Mouse (Mus musculus): ENCODE measurements around the gene Gnas. TPM values are rescaled to one million over a fixed set of nuclear protein-coding genes. Genes with fewer than 3 reads are reported as not detected.

The Gnas gene
- polyA plus RNA-seq, 1 experiment from 2014 or later, result 1,086 TPM

- Histone ChIP-seq H3K27me3 (peaks cover 42% of the 10 kb centered on the region), H3K4me1 (peaks cover 57% of the 10 kb centered on the region), H3K4me3 (peak overlapping the region; percentile 58), H3K9ac (peak overlapping the region; percentile 41), H3K27ac (no peak overlapping the region), H3K36me3 (ENCODE audit: poor library complexity, severe bottlenecking) (0 out of 2 replicates have a peak, but pooled peaks cover 4% of the 10 kb centered on the region), H3K4me2 (peak overlapping the region; percentile 65), H3K9me3 (replicated peaks) (peaks cover 63% of the 10 kb centered on the region)
- WGBS, result 50% methylated on average over 29 of the region's 29 CpGs
- no peak for ATAC-seq
Observed at GRCm38 (mm10) chr2:174295900-174296465, 11.9 kb downstream of the Gnas start.

GRCm38 (mm10) chr2:174297086-174297571 lies 13.0 kb downstream of the Gnas start:
- H3K9ac ChIP-seq, result no peak overlapping the region
- peak overlapping the region; percentile 65 for H3K4me2 ChIP-seq
- 49% methylated on average over 29 of the region's 29 CpGs for WGBS
- H3K27ac ChIP-seq, result no peak overlapping the region
- peak overlapping the region; percentile 10; the same call in 1 of the 2 replicates for H3K4me3 ChIP-seq
- H3K36me3 ChIP-seq (ENCODE audit: poor library complexity, severe bottlenecking), result 0 out of 2 replicates have a peak, but pooled peaks cover 4% of the 10 kb centered on the region
- peaks cover 63% of the 10 kb centered on the region for H3K9me3 ChIP-seq (replicated peaks)
- peaks cover 45% of the 10 kb centered on the region for H3K4me1 ChIP-seq
- ATAC-seq, result no peak
- H3K27me3 ChIP-seq, result peaks cover 44% of the 10 kb centered on the region

GRCm38 (mm10) chr2:174297851-174298250 lies 13.7 kb downstream of the Gnas start:
- no peak overlapping the region for H3K4me2 ChIP-seq
- H3K27ac ChIP-seq, result no peak overlapping the region
- H3K36me3 ChIP-seq (ENCODE audit: poor library complexity, severe bottlenecking), result 0 out of 2 replicates have a peak, but pooled peaks cover 4% of the 10 kb centered on the region
- peaks cover 38% of the 10 kb centered on the region for H3K4me1 ChIP-seq
- peaks cover 63% of the 10 kb centered on the region for H3K9me3 ChIP-seq (replicated peaks)
- H3K4me3 ChIP-seq, result no peak overlapping the region
- peaks cover 44% of the 10 kb centered on the region for H3K27me3 ChIP-seq
- H3K9ac ChIP-seq, result no peak overlapping the region
- no peak for ATAC-seq
- WGBS, result 59% methylated on average over 19 of the region's 19 CpGs

- no peak overlapping the region for H3K27ac ChIP-seq
- ATAC-seq, result no peak
- H3K4me1 ChIP-seq, result peaks cover 32% of the 10 kb centered on the region
- WGBS, result 58% methylated on average over 33 of the region's 33 CpGs
- peaks cover 63% of the 10 kb centered on the region for H3K9me3 ChIP-seq (replicated peaks)
- H3K36me3 ChIP-seq (ENCODE audit: poor library complexity, severe bottlenecking), result 0 out of 2 replicates have a peak, but pooled peaks cover 4% of the 10 kb centered on the region
- H3K27me3 ChIP-seq, result peaks cover 44% of the 10 kb centered on the region
- peak overlapping the region; percentile 48 for H3K4me2 ChIP-seq
- H3K9ac ChIP-seq, result no peak overlapping the region
- H3K4me3 ChIP-seq, result peak overlapping the region; percentile 27; the same call in 1 of the 2 replicates
Observed at GRCm38 (mm10) chr2:174298471-174298870, 14.4 kb downstream of the Gnas start.

- Histone ChIP-seq H3K4me3 (peak overlapping the region; percentile 27), H3K27ac (no peak overlapping the region), H3K4me2 (peak overlapping the region; percentile 48), H3K4me1 (peaks cover 30% of the 10 kb centered on the region), H3K9ac (no peak overlapping the region), H3K27me3 (peaks cover 44% of the 10 kb centered on the region), H3K9me3 (replicated peaks) (peaks cover 63% of the 10 kb centered on the region), H3K36me3 (ENCODE audit: poor library complexity, severe bottlenecking) (0 out of 2 replicates have a peak, but pooled peaks cover 4% of the 10 kb centered on the region)
- 47% methylated on average over 47 of the region's 48 CpGs for WGBS
- ATAC-seq, result no peak
Observed at GRCm38 (mm10) chr2:174299091-174299770, 15.1 kb downstream of the Gnas start.

- ATAC-seq, result no peak
- Histone ChIP-seq H3K4me2 (peak overlapping the region; percentile 48), H3K4me3 (peak overlapping the region; percentile 27), H3K9ac (no peak overlapping the region), H3K36me3 (ENCODE audit: poor library complexity, severe bottlenecking) (0 out of 2 replicates have a peak, but pooled peaks cover 4% of the 10 kb centered on the region), H3K4me1 (peaks cover 30% of the 10 kb centered on the region), H3K27me3 (peaks cover 44% of the 10 kb centered on the region), H3K9me3 (replicated peaks) (peaks cover 59% of the 10 kb centered on the region), H3K27ac (no peak overlapping the region)
- WGBS, result 42% methylated on average over 34 of the region's 34 CpGs
Observed at GRCm38 (mm10) chr2:174299771-174300160, 15.6 kb downstream of the Gnas start.

- no peak for ATAC-seq
Observed at GRCm38 (mm10) chr2:174300186-174300585, 16.1 kb downstream of the Gnas start.

GRCm38 (mm10) chr2:174300666-174301065 lies 16.5 kb downstream of the Gnas start:
- WGBS, result 53% methylated on average over 22 of the region's 22 CpGs
- H3K27ac ChIP-seq, result no peak overlapping the region
- H3K27me3 ChIP-seq, result peaks cover 44% of the 10 kb centered on the region
- H3K36me3 ChIP-seq (ENCODE audit: poor library complexity, severe bottlenecking), result 0 out of 2 replicates have a peak, but pooled peaks cover 4% of the 10 kb centered on the region
- H3K9me3 ChIP-seq (replicated peaks), result peaks cover 50% of the 10 kb centered on the region
- ATAC-seq, result no peak
- no peak overlapping the region for H3K9ac ChIP-seq
- peak overlapping the region; percentile 48 for H3K4me2 ChIP-seq
- H3K4me3 ChIP-seq, result peak overlapping the region; percentile 27
- H3K4me1 ChIP-seq, result peaks cover 30% of the 10 kb centered on the region

More at GRCm38 (mm10) chr2:174300186-174300585, 16.1 kb downstream of the Gnas start:
- Histone ChIP-seq H3K4me1 (peaks cover 30% of the 10 kb centered on the region), H3K27me3 (peaks cover 44% of the 10 kb centered on the region), H3K4me3 (peak overlapping the region; percentile 27), H3K4me2 (peak overlapping the region; percentile 48), H3K36me3 (ENCODE audit: poor library complexity, severe bottlenecking) (0 out of 2 replicates have a peak, but pooled peaks cover 4% of the 10 kb centered on the region), H3K9ac (no peak overlapping the region), H3K9me3 (replicated peaks) (peaks cover 55% of the 10 kb centered on the region), H3K27ac (no peak overlapping the region)
- 60% methylated on average over 26 of the region's 27 CpGs for WGBS

GRCm38 (mm10) chr2:174302526-174302925 lies 18.4 kb downstream of the Gnas start:
- 0 out of 2 replicates have a peak, but pooled peaks cover 4% of the 10 kb centered on the region for H3K36me3 ChIP-seq (ENCODE audit: poor library complexity, severe bottlenecking)
- no peak overlapping the region for H3K4me3 ChIP-seq
- H3K9ac ChIP-seq, result no peak overlapping the region
- peaks cover 36% of the 10 kb centered on the region for H3K27me3 ChIP-seq
- H3K4me2 ChIP-seq, result no peak overlapping the region
- peaks cover 33% of the 10 kb centered on the region for H3K9me3 ChIP-seq (replicated peaks)
- H3K4me1 ChIP-seq, result peaks cover 18% of the 10 kb centered on the region
- no peak for ATAC-seq
- H3K27ac ChIP-seq, result no peak overlapping the region
- WGBS, result 24% methylated on average over 6 of the region's 6 CpGs

- H3K27ac ChIP-seq, result no peak overlapping the region
- peaks cover 5% of the 10 kb centered on the region for H3K27me3 ChIP-seq
- no peak for ATAC-seq
- no peaks in the 10 kb centered on the region for H3K36me3 ChIP-seq (ENCODE audit: poor library complexity, severe bottlenecking)
- 0 out of 2 replicates have a peak, but pooled peaks cover 3% of the 10 kb centered on the region for H3K9me3 ChIP-seq (replicated peaks)
- H3K4me1 ChIP-seq, result no peaks in the 10 kb centered on the region
- H3K4me3 ChIP-seq, result no peak overlapping the region
- 3% methylated on average over 5 of the region's 5 CpGs for WGBS
- no peak overlapping the region for H3K4me2 ChIP-seq
- H3K9ac ChIP-seq, result no peak overlapping the region
Observed at GRCm38 (mm10) chr2:174305646-174306045, 21.5 kb downstream of the Gnas start.

- Histone ChIP-seq H3K36me3 (ENCODE audit: poor library complexity, severe bottlenecking) (no peaks in the 10 kb centered on the region), H3K4me3 (no peak overlapping the region), H3K9ac (no peak overlapping the region), H3K4me1 (peaks cover 3% of the 10 kb centered on the region; the same call in 1 of the 2 replicates), H3K27ac (no peak overlapping the region), H3K9me3 (replicated peaks) (no peaks in the 10 kb centered on the region), H3K4me2 (no peak overlapping the region), H3K27me3 (no peaks in the 10 kb centered on the region)
- no peak for ATAC-seq
- WGBS, result 89% methylated on average over 3 of the region's 3 CpGs
Observed at GRCm38 (mm10) chr2:174307903-174308302, 23.8 kb downstream of the Gnas start.

- H3K4me2 ChIP-seq, result no peak overlapping the region
Observed at GRCm38 (mm10) chr2:174310913-174311514, 26.9 kb downstream of the Gnas start.

More at GRCm38 (mm10) chr2:174310913-174311514, 26.9 kb downstream of the Gnas start:
- no peak overlapping the region for H3K27ac ChIP-seq
- H3K4me3 ChIP-seq, result no peak overlapping the region
- peaks cover 3% of the 10 kb centered on the region; the same call in 1 of the 2 replicates for H3K4me1 ChIP-seq
- H3K9ac ChIP-seq, result no peak overlapping the region
- no peaks in the 10 kb centered on the region for H3K27me3 ChIP-seq
- WGBS, result 13% methylated on average over 7 of the region's 7 CpGs
- no peaks in the 10 kb centered on the region for H3K36me3 ChIP-seq (ENCODE audit: poor library complexity, severe bottlenecking)
- ATAC-seq, result peak; percentile 90
- no peaks in the 10 kb centered on the region for H3K9me3 ChIP-seq (replicated peaks)
